Mouse (Mus musculus): ENCODE data around the gene Eno2. TPM values are rescaled to one million over a fixed set of nuclear protein-coding genes. Genes with fewer than 3 reads are reported as not detected.
A peak's percentile ranks its signal among the peaks of the same experiment; 100 is the strongest.

Eno2 gene
- polyA plus RNA-seq, 1 experiment from 2014 or later = 34.6 TPM

- Histone ChIP-seq H3K9ac (ENCODE audit: low read length) (no peak overlapping the region), H3K27ac (ENCODE audit: low read depth, low read length) (no peak overlapping the region), H3K9me3 (replicated peaks; ENCODE audit: control insufficient read depth, low read length) (no peaks in the 10 kb centered on the region), H3K4me2 (ENCODE audit: low read length) (no peak overlapping the region), H3K27me3 (replicated peaks; ENCODE audit: control insufficient read depth, insufficient read depth, low read length) (no peaks in the 10 kb centered on the region), H3K4me3 (ENCODE audit: low read depth, low read length) (no peak overlapping the region), H3K4me1 (ENCODE audit: control insufficient read depth, insufficient read depth, low read length) (peaks cover 9% of the 10 kb centered on the region), H3K36me3 (ENCODE audit: control insufficient read depth, insufficient read depth, low read length) (peaks cover 36% of the 10 kb centered on the region)
- no peak for ATAC-seq
- 67% methylated on average over 20 of the region's 20 CpGs for WGBS
- peak; percentile 65 for DNase-seq (ENCODE audit: low spot score)
Observed at GRCm38 (mm10) chr6:124716864-124717490, 52.5 kb downstream of the Eno2 start.

- 21% methylated on average over 11 of the region's 11 CpGs for WGBS
- ATAC-seq (no peak), DNase-seq (ENCODE audit: low spot score) (no peak)
- H3K36me3 ChIP-seq (ENCODE audit: control insufficient read depth, insufficient read depth, low read length) = peaks cover 42% of the 10 kb centered on the region
- H3K4me3 ChIP-seq (ENCODE audit: low read depth, low read length) = peak overlapping the region; percentile 98
- peak overlapping the region; percentile 95 for H3K9ac ChIP-seq (ENCODE audit: low read length)
- no peaks in the 10 kb centered on the region for H3K9me3 ChIP-seq (replicated peaks; ENCODE audit: control insufficient read depth, low read length)
- no peaks in the 10 kb centered on the region for H3K27me3 ChIP-seq (replicated peaks; ENCODE audit: control insufficient read depth, insufficient read depth, low read length)
- H3K4me2 ChIP-seq (ENCODE audit: low read length) = peak overlapping the region; percentile 99
- no peak overlapping the region for H3K27ac ChIP-seq (ENCODE audit: low read depth, low read length)
- H3K4me1 ChIP-seq (ENCODE audit: control insufficient read depth, insufficient read depth, low read length) = peaks cover 18% of the 10 kb centered on the region
Observed at GRCm38 (mm10) chr6:124712918-124713317, 56.6 kb downstream of the Eno2 start.

GRCm38 (mm10) chr6:124711824-124712782, 57.4 kb downstream of the Eno2 start, which contains the start of the genes Emg1 and Phb2:
TSS of gene Emg1 (minus strand) at chr6:124712178.
TSS of gene Phb2 (plus strand) at chr6:124712336.
- under 1% methylated on average over 68 of the region's 76 CpGs for WGBS
- Histone ChIP-seq H3K36me3 (ENCODE audit: control insufficient read depth, insufficient read depth, low read length) (peaks cover 43% of the 10 kb centered on the region), H3K27me3 (replicated peaks; ENCODE audit: control insufficient read depth, insufficient read depth, low read length) (no peaks in the 10 kb centered on the region), H3K4me1 (ENCODE audit: control insufficient read depth, insufficient read depth, low read length) (peaks cover 18% of the 10 kb centered on the region), H3K4me2 (ENCODE audit: low read length) (peak within 1 kb of the TSS; percentile 99), H3K27ac (ENCODE audit: low read depth, low read length) (peak within 1 kb of the TSS; percentile 58), H3K9me3 (replicated peaks; ENCODE audit: control insufficient read depth, low read length) (no peaks in the 10 kb centered on the region), H3K4me3 (ENCODE audit: low read depth, low read length) (peak within 1 kb of the TSS; percentile 98), H3K9ac (ENCODE audit: low read length) (peak within 1 kb of the TSS; percentile 95)
- DNase-seq (ENCODE audit: low spot score) (peak; percentile 99), ATAC-seq (peak; percentile 97)

MicroRNAs within 50 kb of the gene (microRNA counts, 519-probe panel; counts per million panel counts)
- microRNA mmu-miR-141 (not detected), microRNA mmu-miR-200c (not detected)

Small RNA genes within 50 kb of the gene (microRNA-seq; reads per million reads assigned to microRNA genes)
- gene Mir141 = 15.8 reads per million, percentile 37 among the genes with 10 or more reads in this experiment
- 80.2 reads per million, percentile 54 among the genes with 10 or more reads in this experiment for gene Mir200c

Other genes starting within 250 kb of the Eno2 start
- 0.39 and 0.70 TPM in 2 replicates for gene C1s1, start 227.3 kb downstream of the Eno2 start, polyA plus RNA-seq (2014; fragmentation: Nextera tagmentation; extraction: Ambion mirVana)
- not detected in 2 replicates for gene C1rb, start 199.4 kb downstream of the Eno2 start, polyA plus RNA-seq (2014; fragmentation: Nextera tagmentation; extraction: Ambion mirVana)
- gene C1s2, start 133.6 kb downstream of the Eno2 start, polyA plus RNA-seq (2014; fragmentation: Nextera tagmentation; extraction: Ambion mirVana) = 0.10 TPM in 1 of 2 replicates, not detected in the other
- gene Lpcat3, start 106.6 kb downstream of the Eno2 start, polyA plus RNA-seq (2014; fragmentation: Nextera tagmentation; extraction: Ambion mirVana) = 33.4 and 38.7 TPM in 2 replicates
- 166 and 186 TPM in 2 replicates for gene Emg1, start 57.5 kb downstream of the Eno2 start, polyA plus RNA-seq (2014; fragmentation: Nextera tagmentation; extraction: Ambion mirVana)
- gene Phb2, start 57.3 kb downstream of the Eno2 start, polyA plus RNA-seq (2014; fragmentation: Nextera tagmentation; extraction: Ambion mirVana) = 237 and 245 TPM in 2 replicates
- 4.7 TPM in 2 replicates for gene Ptpn6, start 31.0 kb downstream of the Eno2 start, polyA plus RNA-seq (2014; fragmentation: Nextera tagmentation; extraction: Ambion mirVana)
- 722 and 848 TPM in 2 replicates for gene Grcc10, start 28.3 kb downstream of the Eno2 start, polyA plus RNA-seq (2014; fragmentation: Nextera tagmentation; extraction: Ambion mirVana)
- not detected in 2 replicates for gene Gm45234, start 13.7 kb downstream of the Eno2 start, polyA plus RNA-seq (2014; fragmentation: Nextera tagmentation; extraction: Ambion mirVana)
- 12.2 and 16.6 TPM in 2 replicates for gene Atn1, start 13.1 kb downstream of the Eno2 start, polyA plus RNA-seq (2014; fragmentation: Nextera tagmentation; extraction: Ambion mirVana)
- 3.4 and 3.5 TPM in 2 replicates for gene Lrrc23, start 10.1 kb upstream of the Eno2 start, polyA plus RNA-seq (2014; fragmentation: Nextera tagmentation; extraction: Ambion mirVana)
- 4.7 and 5.3 TPM in 2 replicates for gene Spsb2, start 39.0 kb upstream of the Eno2 start, polyA plus RNA-seq (2014; fragmentation: Nextera tagmentation; extraction: Ambion mirVana)
- gene Tpi1, start 44.6 kb upstream of the Eno2 start, polyA plus RNA-seq (2014; fragmentation: Nextera tagmentation; extraction: Ambion mirVana) = 417 and 461 TPM in 2 replicates
- gene Usp5, start 59.8 kb upstream of the Eno2 start, polyA plus RNA-seq (2014; fragmentation: Nextera tagmentation; extraction: Ambion mirVana) = 154 and 174 TPM in 2 replicates
- 107 and 139 TPM in 2 replicates for gene Cdca3, start 59.9 kb upstream of the Eno2 start, polyA plus RNA-seq (2014; fragmentation: Nextera tagmentation; extraction: Ambion mirVana)
- 0.54 and 0.89 TPM in 2 replicates for gene Gnb3, start 70.6 kb upstream of the Eno2 start, polyA plus RNA-seq (2014; fragmentation: Nextera tagmentation; extraction: Ambion mirVana)
- gene P3h3, start 88.1 kb upstream of the Eno2 start, polyA plus RNA-seq (2014; fragmentation: Nextera tagmentation; extraction: Ambion mirVana) = 6.2 and 10.1 TPM in 2 replicates
- gene Gpr162, start 94.3 kb upstream of the Eno2 start, polyA plus RNA-seq (2014; fragmentation: Nextera tagmentation; extraction: Ambion mirVana) = 11.0 and 13.0 TPM in 2 replicates
- 0.29 and 0.38 TPM in 2 replicates for gene Cd4, start 118.5 kb upstream of the Eno2 start, polyA plus RNA-seq (2014; fragmentation: Nextera tagmentation; extraction: Ambion mirVana)
- gene Lag3, start 142.0 kb upstream of the Eno2 start, polyA plus RNA-seq (2014; fragmentation: Nextera tagmentation; extraction: Ambion mirVana) = 1.2 and 2.7 TPM in 2 replicates
- gene Ptms, start 150.4 kb upstream of the Eno2 start, polyA plus RNA-seq (2014; fragmentation: Nextera tagmentation; extraction: Ambion mirVana) = 479 and 481 TPM in 2 replicates
- gene Mlf2, start 161.7 kb upstream of the Eno2 start, polyA plus RNA-seq (2014; fragmentation: Nextera tagmentation; extraction: Ambion mirVana) = 470 and 520 TPM in 2 replicates
- gene Cops7a, start 195.9 kb upstream of the Eno2 start, polyA plus RNA-seq (2014; fragmentation: Nextera tagmentation; extraction: Ambion mirVana) = 96.5 and 105 TPM in 2 replicates
- 22.6 and 28.0 TPM in 2 replicates for gene Pianp, start 227.0 kb upstream of the Eno2 start, polyA plus RNA-seq (2014; fragmentation: Nextera tagmentation; extraction: Ambion mirVana)
- gene Zfp384, start 239.5 kb upstream of the Eno2 start, polyA plus RNA-seq (2014; fragmentation: Nextera tagmentation; extraction: Ambion mirVana) = 8.4 and 9.8 TPM in 2 replicates

All from forebrain, embryonic 14.5 days (tissue).